Comparison of ENCODE assay signal across 14 mouse cellular contexts in the genomic region with DNA sequence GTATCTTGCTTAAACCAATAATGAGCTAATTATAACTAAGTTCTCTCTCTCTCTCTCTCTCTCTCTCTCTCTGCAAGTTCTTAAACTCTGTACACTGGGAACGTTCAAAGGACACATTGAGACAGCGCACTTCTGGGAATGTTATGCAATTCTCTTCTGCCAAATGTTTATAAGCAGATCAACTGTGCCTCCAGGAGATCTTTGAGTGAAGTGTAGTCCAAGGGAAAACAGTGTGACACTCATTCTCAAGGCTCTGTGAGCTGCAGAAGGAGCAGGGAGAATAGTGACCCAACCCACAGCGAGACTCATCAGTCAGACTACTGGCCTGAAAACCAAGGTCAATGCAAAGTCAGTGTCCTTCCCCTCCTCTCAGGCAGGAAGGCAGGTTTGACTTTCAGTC.
DNase-seq lines count a peak whose midpoint lies in the region; ATAC-seq and TF ChIP-seq lines count a peak whose summit lies in the region.
"Had no signal": no experiment of that assay in that cellular context is flagged by ENCODE, and none has a peak within 500 bp of the region (broad histone marks: within the 10 kb centered on the region; RNA-seq: fewer than 3 reads in every experiment).

No protein-coding gene starts in this region.

- ATAC-seq in kidney, embryonic 14.5 days (ENCODE audit: low FRiP score, low TSS enrichment): no peak
- peak; percentile 44; the same call in 1 of the 2 replicates for ATAC-seq in intestine, embryonic 15.5 days
- ATAC-seq in midbrain, embryonic 11.5 days (ENCODE audit: low FRiP score): no peak
- no peak for ATAC-seq in hindbrain, embryonic 11.5 days (ENCODE audit: low FRiP score)
- ATAC-seq: hindbrain, embryonic 16.5 days had no signal

- no peaks in the 10 kb centered on the region for H3K36me3 ChIP-seq in kidney, adult 2 months (ENCODE audit: control insufficient read depth, insufficient read depth, low read length)
- H3K36me3 ChIP-seq in kidney, embryonic 14.5 days (ENCODE audit: control insufficient read depth, insufficient read depth, low read length): no peaks in the 10 kb centered on the region
- H3K36me3 ChIP-seq in intestine, embryonic 15.5 days: no peaks in the 10 kb centered on the region
- H3K36me3 ChIP-seq in midbrain, embryonic 11.5 days (ENCODE audit: control insufficient read depth, insufficient read depth, low read length): no peaks in the 10 kb centered on the region
- no peaks in the 10 kb centered on the region for H3K36me3 ChIP-seq in hindbrain, embryonic 11.5 days (ENCODE audit: control insufficient read depth, insufficient read depth, low read length)
- H3K36me3 ChIP-seq: embryonic facial prominence, embryonic 13.5 days; liver, embryonic 13.5 days had no signal

- TF ChIP-seq POLR2A in kidney, adult 2 months (IDR thresholded peaks at IDR 0.05; ENCODE audit: low read depth, low read length): no peak

- peaks cover 17% of the 10 kb centered on the region; the same call in 1 of the 2 replicates for H3K4me1 ChIP-seq in kidney, adult 2 months (ENCODE audit: control insufficient read depth, insufficient read depth, low read length)
- no peaks in the 10 kb centered on the region for H3K4me1 ChIP-seq in kidney, embryonic 14.5 days (ENCODE audit: control insufficient read depth, insufficient read depth, low read length)
- H3K4me1 ChIP-seq in intestine, embryonic 15.5 days (replicated peaks): no peaks in the 10 kb centered on the region
- H3K4me1 ChIP-seq in midbrain, embryonic 11.5 days (ENCODE audit: control insufficient read depth, insufficient read depth, low read length): no peaks in the 10 kb centered on the region; the same call in 1 of the 2 replicates
- no peaks in the 10 kb centered on the region for H3K4me1 ChIP-seq in hindbrain, embryonic 11.5 days (replicated peaks; ENCODE audit: control insufficient read depth, insufficient read depth, low read length)
- H3K4me1 ChIP-seq: liver, embryonic 13.5 days; megakaryocyte, embryonic 14.5 days had no signal

- no peak overlapping the region for H3K9ac ChIP-seq in kidney, embryonic 14.5 days (ENCODE audit: low read depth, low read length)
- H3K9ac ChIP-seq in intestine, embryonic 15.5 days: no peak overlapping the region
- H3K9ac ChIP-seq in midbrain, embryonic 11.5 days (ENCODE audit: low read length): no peak overlapping the region
- no peak overlapping the region for H3K9ac ChIP-seq in hindbrain, embryonic 11.5 days (ENCODE audit: low read depth, low read length)
- H3K9ac ChIP-seq: embryonic facial prominence, embryonic 13.5 days; forebrain, embryonic 13.5 days; liver, embryonic 13.5 days had no signal

- WGBS in kidney, adult 2 months: 55% methylated on average over 3 of the region's 3 CpGs
- WGBS in kidney, embryonic 14.5 days: 89% methylated on average over 3 of the region's 3 CpGs
- WGBS in intestine, embryonic 15.5 days: 56% methylated on average over 3 of the region's 3 CpGs
- 92% methylated on average over 3 of the region's 3 CpGs for WGBS in midbrain, embryonic 11.5 days
- 91% methylated on average over 3 of the region's 3 CpGs for WGBS in hindbrain, embryonic 11.5 days

- 0 out of 2 replicates have a peak, but pooled peaks have one; percentile 5 for TF ChIP-seq CTCF in kidney, adult 2 months (conservative IDR thresholded peaks at IDR 0.05; ENCODE audit: insufficient read depth, insufficient read length, low read depth, low read length)

- H3K4me2 ChIP-seq in kidney, embryonic 14.5 days (replicated peaks; ENCODE audit: low read depth, low read length): no peak overlapping the region
- no peak overlapping the region for H3K4me2 ChIP-seq in intestine, embryonic 15.5 days (replicated peaks)
- no peak overlapping the region for H3K4me2 ChIP-seq in midbrain, embryonic 11.5 days
- no peak overlapping the region for H3K4me2 ChIP-seq in hindbrain, embryonic 11.5 days (replicated peaks; ENCODE audit: low read depth, low read length)
- H3K4me2 ChIP-seq: embryonic facial prominence, embryonic 13.5 days; forebrain, embryonic 13.5 days; liver, embryonic 13.5 days had no signal

- DNase-seq in kidney, adult 2 months: peak; percentile 87
- peak; percentile 9 for DNase-seq in ovary, adult 18-20 months (ENCODE audit: low spot score)
- DNase-seq in ovary, postnatal 10 days (ENCODE audit: low spot score): no peak
- no peak for DNase-seq in midbrain, embryonic 11.5 days (ENCODE audit: low spot score, missing footprints)
- no peak for DNase-seq in hindbrain, embryonic 11.5 days (ENCODE audit: low spot score)
- DNase-seq: cerebellum, adult 18-20 months; heart, postnatal 14 days; liver, embryonic 13.5 days had no signal

- H3K27ac ChIP-seq in kidney, adult 2 months (ENCODE audit: insufficient read depth, low read depth, low read length): peak overlapping the region; percentile 62; the same call in 1 of the 2 replicates
- H3K27ac ChIP-seq in kidney, embryonic 14.5 days (ENCODE audit: low read depth, low read length): no peak overlapping the region
- H3K27ac ChIP-seq in intestine, embryonic 15.5 days: no peak overlapping the region
- H3K27ac ChIP-seq in midbrain, embryonic 11.5 days (ENCODE audit: low read depth, low read length): no peak overlapping the region
- H3K27ac ChIP-seq in hindbrain, embryonic 11.5 days (ENCODE audit: low read depth, low read length): no peak overlapping the region
- H3K27ac ChIP-seq: embryonic facial prominence, embryonic 13.5 days; forebrain, embryonic 13.5 days; liver, embryonic 13.5 days had no signal

- no peaks in the 10 kb centered on the region for H3K9me3 ChIP-seq in kidney, embryonic 14.5 days (ENCODE audit: control insufficient read depth, low read length)
- no peaks in the 10 kb centered on the region for H3K9me3 ChIP-seq in intestine, embryonic 15.5 days
- H3K9me3 ChIP-seq in midbrain, embryonic 11.5 days (ENCODE audit: control insufficient read depth, low read length): no peaks in the 10 kb centered on the region
- H3K9me3 ChIP-seq in hindbrain, embryonic 11.5 days (ENCODE audit: control insufficient read depth, low read length): no peaks in the 10 kb centered on the region
- H3K9me3 ChIP-seq: embryonic facial prominence, embryonic 13.5 days; forebrain, embryonic 13.5 days; liver, embryonic 13.5 days; megakaryocyte, embryonic 14.5 days had no signal

- H3K4me3 ChIP-seq in kidney, adult 2 months (ENCODE audit: insufficient read depth, low read depth, low read length): no peak overlapping the region
- H3K4me3 ChIP-seq in kidney, embryonic 14.5 days (ENCODE audit: low read length): no peak overlapping the region
- no peak overlapping the region for H3K4me3 ChIP-seq in intestine, embryonic 15.5 days (replicated peaks)
- no peak overlapping the region for H3K4me3 ChIP-seq in midbrain, embryonic 11.5 days (ENCODE audit: low read depth, low read length)
- no peak overlapping the region for H3K4me3 ChIP-seq in hindbrain, embryonic 11.5 days (ENCODE audit: low read depth, low read length)
- H3K4me3 ChIP-seq: embryonic facial prominence, embryonic 13.5 days; forebrain, embryonic 13.5 days; liver, embryonic 13.5 days; megakaryocyte, embryonic 14.5 days had no signal

- H3K27me3 ChIP-seq in kidney, adult 2 months (replicated peaks; ENCODE audit: control insufficient read depth, insufficient read depth, low read length): no peaks in the 10 kb centered on the region
- H3K27me3 ChIP-seq in kidney, embryonic 14.5 days (ENCODE audit: control insufficient read depth, insufficient read depth, low read length): no peaks in the 10 kb centered on the region
- H3K27me3 ChIP-seq in intestine, embryonic 15.5 days (replicated peaks): no peaks in the 10 kb centered on the region
- no peaks in the 10 kb centered on the region for H3K27me3 ChIP-seq in midbrain, embryonic 11.5 days (ENCODE audit: control insufficient read depth, insufficient read depth, low read length)
- H3K27me3 ChIP-seq in hindbrain, embryonic 11.5 days (ENCODE audit: control insufficient read depth, insufficient read depth, low read length): no peaks in the 10 kb centered on the region
- H3K27me3 ChIP-seq: embryonic facial prominence, embryonic 13.5 days; forebrain, embryonic 13.5 days; liver, embryonic 13.5 days; megakaryocyte, embryonic 14.5 days had no signal

Comparison
In these comparisons a context has a peak if more than half of its experiments do, and no peak if none do; other contexts are left out.
1. DNase-seq: peak in kidney, adult 2 months (single experiment) and ovary, adult 18-20 months (single experiment); none in ovary, postnatal 10 days (single experiment), midbrain, embryonic 11.5 days (single experiment) and hindbrain, embryonic 11.5 days (single experiment).